Mouse (Mus musculus) layer of hippocampus, adult 9-10 months (tissue): ENCODE results near the gene Tyw3.
A peak's percentile ranks its signal among the peaks of the same experiment; 100 is the strongest.
"Not testable (repeated sequence)": the region's sequence is repeated elsewhere in the genome, so short reads cannot be mapped to it uniquely, and the experiment has no call there.

Experiments used
- DNase-seq: peaks from one replicate; pipeline ENCODE4 v3.0.0; 2022; ENCODE audit warnings: low spot score

The Tyw3 gene

GRCm38 (mm10) chr3:154596934-154597554 lies at the start of gene Tyw3:
Gene Tyw3, minus strand, starts transcription at chr3:154597104.
- DNase-seq = peak; percentile 94

GRCm38 (mm10) chr3:154633091-154633490 lies 36.2 kb upstream of the Tyw3 start:
- no peak for DNase-seq

DNA sequence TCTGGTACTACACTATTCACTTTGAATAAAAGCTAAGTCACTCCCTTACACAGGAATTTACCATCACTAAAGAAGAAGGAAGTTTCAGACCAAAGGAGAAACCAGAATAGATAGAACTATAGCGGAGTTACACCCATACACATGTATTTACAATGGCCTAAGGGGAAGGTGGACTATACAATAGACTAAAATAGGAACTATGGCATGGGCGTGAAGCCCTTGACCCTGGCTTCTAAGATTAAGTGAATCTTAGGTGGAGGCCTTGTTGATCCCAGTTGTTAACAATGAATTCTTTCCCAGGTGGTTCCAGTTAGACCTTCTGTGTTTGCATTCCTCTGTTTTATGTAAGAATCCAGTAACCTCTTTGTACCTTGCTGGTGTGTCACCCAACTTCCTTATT lies 34.4 kb upstream of the Tyw3 start:
- DNase-seq = not testable (repeated sequence)

DNA sequence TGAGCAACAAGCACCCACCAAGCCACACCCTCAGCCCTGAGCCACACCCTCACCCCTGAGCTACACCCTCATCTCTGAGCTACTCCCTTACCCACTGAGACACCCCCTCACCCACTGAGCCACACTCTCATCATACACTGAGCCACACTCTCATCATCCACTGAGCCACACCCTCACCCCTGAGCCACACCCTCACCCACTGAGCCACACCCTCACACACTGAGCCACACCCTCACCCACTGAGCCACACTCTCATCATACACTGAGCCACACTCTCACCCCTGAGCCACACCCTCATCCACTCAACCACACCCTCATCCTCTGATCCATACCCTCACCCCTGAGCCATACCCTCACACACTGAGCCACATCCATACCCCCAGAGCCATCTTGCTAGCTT lies 31.4 kb upstream of the Tyw3 start:
- no peak for DNase-seq

DNA sequence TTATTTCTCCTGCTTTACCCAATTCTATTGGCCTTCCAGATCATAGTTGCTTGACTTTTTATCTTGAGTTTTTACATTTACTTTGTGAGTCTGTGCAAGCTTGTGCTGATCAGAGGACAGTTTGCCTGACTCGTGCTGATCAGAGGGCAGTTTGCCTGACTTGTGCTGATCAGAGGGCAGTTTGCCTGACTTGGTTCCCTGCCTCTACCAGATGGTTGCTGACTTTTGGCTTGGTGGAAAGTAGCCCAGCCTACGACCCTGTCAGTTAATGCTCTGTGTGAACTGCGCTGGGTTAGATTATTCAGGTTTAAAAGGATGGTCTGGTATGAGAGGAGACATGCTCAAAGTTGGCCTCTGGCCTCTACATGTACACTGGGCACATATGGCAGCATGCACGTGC lies 19.2 kb upstream of the Tyw3 start:
- no peak for DNase-seq

DNA sequence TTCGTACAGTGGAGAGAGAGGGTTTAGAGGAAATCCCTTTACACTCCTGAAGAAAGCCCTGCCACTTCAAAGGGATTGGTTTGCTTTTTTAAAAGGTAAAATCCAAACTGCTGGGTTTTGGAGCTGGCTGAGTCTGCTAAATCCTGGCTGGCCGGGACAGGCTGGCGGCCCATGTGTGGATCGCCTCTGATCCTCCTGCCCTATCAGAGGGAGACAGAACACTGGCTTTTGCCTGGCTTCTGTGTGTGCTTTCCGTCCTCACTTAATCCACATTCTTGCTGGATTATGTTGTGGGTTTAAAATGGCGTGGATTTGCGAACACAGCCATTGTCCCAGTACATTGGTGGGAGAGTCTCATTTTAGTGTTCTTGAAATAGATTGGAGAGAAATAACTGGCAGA lies 18.4 kb upstream of the Tyw3 start:
- no peak for DNase-seq

DNA sequence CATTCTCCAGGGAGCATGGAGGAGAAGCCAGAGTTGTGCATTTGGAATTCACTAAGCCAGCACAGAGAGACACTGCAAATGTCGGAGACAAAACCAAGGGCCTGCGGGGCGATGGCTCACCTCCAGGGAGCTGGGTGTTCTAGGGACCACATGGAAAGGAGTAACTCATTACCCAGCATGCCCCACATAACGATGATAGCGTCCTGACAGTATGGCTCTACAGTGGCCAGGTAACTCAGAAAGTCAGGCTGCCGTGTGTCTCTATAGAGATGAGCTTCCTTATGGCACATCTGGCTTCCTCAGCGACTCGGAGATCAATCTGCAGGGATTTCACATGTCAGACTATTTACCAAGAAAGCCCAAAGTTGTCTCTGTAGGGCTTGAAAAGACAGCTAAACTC lies 17.9 kb upstream of the Tyw3 start:
- DNase-seq = no peak

DNA sequence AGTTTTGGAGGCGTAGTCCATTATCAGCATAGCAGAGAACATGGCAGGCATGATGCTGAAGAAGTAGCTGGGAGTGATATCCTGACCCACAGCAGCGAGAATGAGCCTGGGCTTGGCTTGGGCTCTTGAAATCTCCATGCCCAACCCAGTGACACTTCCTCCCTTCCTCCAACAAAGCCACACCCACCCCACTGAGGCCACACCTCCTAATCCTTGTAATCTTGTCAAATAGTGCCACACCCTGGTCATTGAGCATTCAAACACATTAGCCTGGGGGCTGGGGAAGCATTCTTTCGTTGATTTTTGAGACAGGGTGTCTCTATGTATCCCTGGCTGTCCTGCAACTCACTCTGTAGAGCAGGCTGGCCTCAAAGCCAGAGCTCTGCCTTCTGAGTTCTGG lies 15.0 kb upstream of the Tyw3 start:
- no peak for DNase-seq

GRCm38 (mm10) chr3:154607896-154608295 lies 11.0 kb upstream of the Tyw3 start:
- no peak for DNase-seq

GRCm38 (mm10) chr3:154604871-154605270 lies 8.0 kb upstream of the Tyw3 start:
- no peak for DNase-seq

DNA sequence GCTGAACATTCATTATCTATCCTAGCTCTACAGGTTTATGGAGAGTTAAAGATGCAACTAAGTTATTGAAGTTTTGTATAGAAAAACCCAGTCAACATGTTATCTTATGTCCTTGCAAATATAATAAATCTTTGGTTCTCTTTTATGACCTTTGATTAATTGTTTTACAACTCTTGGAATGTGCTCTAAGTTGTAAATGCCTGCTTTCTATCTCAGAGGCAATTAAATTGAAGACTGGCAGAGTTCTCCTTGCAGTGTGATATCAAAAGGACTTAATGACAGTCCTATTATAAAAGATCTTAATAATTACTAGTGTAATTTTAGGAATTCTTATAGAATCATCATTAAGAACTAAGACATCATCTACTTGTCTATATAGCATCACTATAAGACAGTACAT lies 5.2 kb upstream of the Tyw3 start:
- no peak for DNase-seq

DNA sequence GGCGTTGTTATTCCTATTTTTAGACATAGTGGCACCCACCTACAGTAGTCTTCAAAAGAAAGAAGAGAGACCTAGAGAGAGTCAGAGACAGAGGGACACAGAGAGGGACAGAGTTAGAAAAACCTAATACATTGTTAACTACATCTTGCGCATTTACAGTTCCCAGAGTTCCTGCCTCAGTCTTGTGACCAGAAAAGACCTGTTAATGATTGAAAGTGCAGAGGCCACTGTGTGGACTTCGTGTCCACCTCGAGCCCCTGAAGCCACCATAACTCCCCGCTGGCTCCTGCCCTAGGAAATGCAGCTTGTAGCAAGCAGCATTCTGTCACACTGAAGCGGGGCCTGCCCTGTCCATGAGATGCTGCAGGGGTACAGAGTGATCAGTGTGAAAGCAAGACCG lies 657 bp upstream of the Tyw3 start:
- no peak for DNase-seq

- peak; percentile 93 for DNase-seq
These were observed 393 bp downstream of the Tyw3 start, which contains the start of gene Cryz for GRCm38 (mm10) chr3:154596488-154596933. Gene Cryz, plus strand, starts transcription at chr3:154596711.

DNA sequence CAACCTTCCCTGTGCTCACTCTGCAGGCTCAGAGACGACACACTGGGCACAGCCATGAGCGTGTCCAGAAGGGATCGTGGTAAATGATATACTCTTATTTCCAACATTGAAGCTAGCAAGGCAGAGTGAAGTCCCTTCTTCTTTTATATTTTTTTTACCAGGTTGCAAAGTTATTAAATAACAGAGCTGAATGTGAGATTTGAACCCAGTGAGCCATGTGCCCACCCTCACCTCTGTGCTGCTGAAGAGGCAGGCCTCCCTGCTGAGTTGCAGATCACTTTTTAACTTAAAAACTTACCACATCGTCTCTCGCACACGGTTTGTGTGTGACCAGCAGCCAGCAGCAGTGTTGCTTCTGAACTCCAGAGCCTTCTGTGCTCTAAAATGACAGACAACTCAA lies 2.7 kb downstream of the Tyw3 start:
- DNase-seq = no peak

GRCm38 (mm10) chr3:154593596-154593995 lies 3.3 kb downstream of the Tyw3 start:
- no peak for DNase-seq

DNA sequence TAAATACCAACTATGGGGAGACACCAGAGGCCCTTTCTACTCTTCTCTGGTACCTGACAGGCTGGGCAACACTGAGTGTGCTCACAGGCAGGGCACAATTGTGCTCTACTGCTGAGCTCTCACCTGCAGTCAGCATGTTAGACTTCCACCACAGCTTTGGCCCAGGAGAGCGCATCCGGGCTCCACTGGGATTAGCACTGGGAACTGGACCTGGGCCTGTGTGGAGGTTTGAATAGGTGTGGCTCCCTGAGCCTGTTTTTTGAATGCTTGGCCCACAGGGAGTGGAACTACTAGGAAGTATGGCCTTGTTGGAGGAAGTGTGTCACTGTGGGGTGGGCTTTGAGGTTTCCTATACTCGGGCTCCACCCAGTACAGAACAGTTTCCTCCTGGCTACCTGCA lies 5.3 kb downstream of the Tyw3 start:
- DNase-seq = no peak

GRCm38 (mm10) chr3:154590971-154591370 lies 5.9 kb downstream of the Tyw3 start:
- no peak for DNase-seq

DNA sequence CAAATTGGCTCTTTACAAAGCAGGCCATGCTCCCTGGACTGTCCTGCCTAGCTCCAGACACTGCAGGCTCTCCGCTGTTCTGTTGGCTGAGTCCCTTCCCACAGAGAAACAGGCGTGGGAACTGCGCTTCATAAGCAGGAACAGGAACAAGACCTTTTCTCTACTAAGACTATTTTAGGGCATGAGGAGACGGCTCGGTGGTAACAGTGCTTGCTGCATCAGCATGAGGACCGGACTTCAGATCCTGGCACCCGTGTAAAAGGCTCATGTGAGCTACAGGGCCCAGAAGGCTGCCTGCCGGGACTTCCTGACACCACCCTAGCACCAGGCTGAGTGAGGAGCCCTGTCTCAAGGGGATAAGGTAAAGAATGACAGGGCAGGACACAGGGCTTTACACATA lies 12.6 kb downstream of the Tyw3 start:
- DNase-seq = no peak

- no peak for DNase-seq
These were observed 19.0 kb downstream of the Tyw3 start for GRCm38 (mm10) chr3:154577895-154578294.

- DNase-seq = no peak
These were observed 23.2 kb downstream of the Tyw3 start for GRCm38 (mm10) chr3:154573666-154574065.

DNA sequence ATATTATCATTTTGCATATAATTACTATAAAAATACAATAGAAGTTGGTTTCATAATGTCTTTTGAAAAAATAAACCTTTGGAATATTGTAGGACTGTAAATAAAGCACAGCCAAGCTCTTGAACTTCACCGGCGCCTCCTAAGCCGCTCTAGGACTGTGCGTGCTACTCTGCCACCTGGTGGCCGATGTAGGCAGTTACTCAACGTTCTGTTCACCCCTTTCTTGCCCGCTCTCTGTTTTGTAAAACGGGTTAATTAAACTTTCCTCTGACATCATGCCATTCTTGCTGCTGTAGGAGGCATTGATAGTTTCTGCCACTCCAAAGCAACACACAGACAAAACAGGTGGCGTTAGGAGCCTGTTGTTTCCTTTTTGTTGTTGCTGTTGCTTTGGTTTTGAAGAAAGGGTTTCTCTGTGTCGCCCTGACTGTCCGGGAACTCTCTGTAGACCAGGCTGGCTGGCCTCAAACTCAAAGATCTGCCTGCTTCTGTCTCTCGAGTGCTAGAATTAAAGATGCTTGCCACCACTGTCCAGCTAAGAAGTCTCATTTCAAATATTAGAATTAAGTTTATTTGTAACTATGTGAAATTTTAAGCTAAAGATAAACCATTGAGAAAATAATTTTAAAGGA lies 24.4 kb downstream of the Tyw3 start:
- peak; percentile 20 for DNase-seq

GRCm38 (mm10) chr3:154570786-154571185 lies 26.1 kb downstream of the Tyw3 start:
- DNase-seq = no peak

- DNase-seq = no peak
These were observed 26.8 kb downstream of the Tyw3 start for GRCm38 (mm10) chr3:154570029-154570575.

DNA sequence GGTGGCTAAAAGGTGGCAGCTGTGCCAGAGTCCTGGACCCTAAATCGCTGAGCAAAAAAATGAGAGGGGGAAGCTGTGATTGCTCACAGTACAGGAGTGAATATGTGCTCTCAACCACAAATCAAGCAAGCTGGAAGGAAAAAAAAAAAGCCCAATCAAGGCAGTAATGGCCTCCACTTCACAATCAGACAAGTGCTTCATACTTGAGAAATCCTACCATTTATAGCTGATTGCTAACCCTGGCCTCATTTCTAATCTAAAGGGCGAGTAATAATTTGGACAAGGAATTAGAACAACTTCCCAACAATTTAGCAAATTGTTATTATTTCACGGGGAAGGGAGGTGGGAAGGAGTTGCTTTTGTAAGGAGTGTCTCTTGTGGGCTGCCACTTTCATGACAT lies 31.5 kb downstream of the Tyw3 start:
- DNase-seq = no peak
